Mouse (Mus musculus) thymus, adult 2 months (tissue): ENCODE measurements around the gene Actr5.

ENCODE experiments used
- CTCF ChIP-seq: fragments of 200-500 bp; IDR thresholded peaks from 2 replicates; pipeline ENCODE4 v1.5.1; 2012; ENCODE audit warnings: mild to moderate bottlenecking, control low read depth, low read length, moderate library complexity, borderline replicate concordance; ENCODE audit not compliant: control insufficient read depth, poor library complexity, insufficient read depth; ENCODE audit errors: extremely low read depth
- POLR2A ChIP-seq: fragments of 200-500 bp; IDR thresholded peaks from 2 replicates; pipeline ENCODE4 v1.6.1; 2012; ENCODE audit warnings: mild to moderate bottlenecking, low read length, control low read depth, moderate library complexity; ENCODE audit not compliant: control insufficient read depth, poor library complexity, insufficient read depth; ENCODE audit errors: extremely low read depth

GRCm38 (mm10) chr2:158628858-158629257 is 4.2 kb downstream of the Actr5 start:
- TF ChIP-seq POLR2A (no peak), CTCF (no peak)
